Mouse (Mus musculus): ENCODE measurements around the gene Ubb. TPM values are rescaled to one million over a fixed set of nuclear protein-coding genes. Genes with fewer than 3 reads are reported as not detected.
A peak's percentile ranks its signal among the peaks of the same experiment; 100 is the strongest.

Ubb gene
- polyA plus RNA-seq, 1 experiment from 2014 or later: 3,283 TPM

DNA sequence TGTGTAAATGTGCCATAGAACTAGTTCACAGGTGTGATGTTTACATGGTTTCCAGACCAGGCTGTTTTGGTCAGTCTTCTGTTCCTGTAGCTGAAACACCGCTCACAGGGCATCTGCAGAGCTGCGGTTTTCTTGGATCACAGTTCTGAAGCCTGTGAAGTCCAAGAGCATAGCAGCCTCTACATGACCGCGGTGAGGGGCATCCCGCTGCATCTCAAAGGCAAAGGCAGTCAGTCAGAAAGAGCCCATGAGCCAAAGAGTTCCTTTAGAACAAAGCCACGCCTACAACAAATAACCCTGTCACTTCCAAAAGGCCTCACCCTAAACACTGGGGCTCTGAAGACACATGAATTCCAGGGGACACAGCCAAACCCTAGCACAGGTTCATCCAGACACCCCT, 37.7 kb upstream of the Ubb start:
- no peak for DNase-seq (ENCODE audit: low spot score)
- Histone ChIP-seq H3K9me3 (ENCODE audit: control insufficient read depth, low read length) (no peaks in the 10 kb centered on the region), H3K4me1 (replicated peaks; ENCODE audit: control insufficient read depth, insufficient read depth, low read length) (no peaks in the 10 kb centered on the region), H3K36me3 (ENCODE audit: control insufficient read depth, insufficient read depth, low read length) (no peaks in the 10 kb centered on the region), H3K4me2 (ENCODE audit: low read depth, low read length, severe bottlenecking) (no peak overlapping the region), H3K27ac (ENCODE audit: low read depth, low read length) (no peak overlapping the region), H3K4me3 (ENCODE audit: low read depth, low read length) (no peak overlapping the region), H3K9ac (ENCODE audit: low read length) (no peak overlapping the region), H3K27me3 (ENCODE audit: control insufficient read depth, insufficient read depth, low read length) (no peaks in the 10 kb centered on the region)
- 82% methylated on average over 6 of the region's 6 CpGs for WGBS
- no peak for ATAC-seq (replicated peaks; ENCODE audit: low FRiP score)

DNA sequence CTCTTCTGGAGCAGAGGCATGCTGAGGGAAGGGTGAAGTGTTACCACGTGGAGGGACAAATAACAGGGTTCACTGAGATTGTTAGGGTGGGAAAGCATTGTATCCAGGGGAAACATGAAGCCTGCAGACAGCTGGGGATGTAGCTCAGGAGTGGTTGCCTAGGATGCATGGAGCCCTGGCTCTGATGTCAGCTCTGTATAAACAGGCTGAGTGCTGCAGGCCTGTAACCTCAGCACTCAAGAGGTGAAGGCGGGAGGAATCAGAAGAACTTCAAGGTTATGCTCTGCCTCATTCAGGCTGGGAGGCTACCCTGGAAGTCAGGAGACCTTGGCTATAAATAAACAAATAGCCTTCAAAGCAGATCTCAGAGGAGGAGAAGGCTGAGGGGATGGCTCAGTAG, 32.0 kb upstream of the Ubb start:
- Histone ChIP-seq H3K4me3 (ENCODE audit: low read depth, low read length) (no peak overlapping the region), H3K36me3 (ENCODE audit: control insufficient read depth, insufficient read depth, low read length) (no peaks in the 10 kb centered on the region), H3K27me3 (ENCODE audit: control insufficient read depth, insufficient read depth, low read length) (no peaks in the 10 kb centered on the region), H3K4me2 (ENCODE audit: low read depth, low read length, severe bottlenecking) (no peak overlapping the region), H3K9me3 (ENCODE audit: control insufficient read depth, low read length) (no peaks in the 10 kb centered on the region), H3K4me1 (replicated peaks; ENCODE audit: control insufficient read depth, insufficient read depth, low read length) (no peaks in the 10 kb centered on the region), H3K9ac (ENCODE audit: low read length) (no peak overlapping the region), H3K27ac (ENCODE audit: low read depth, low read length) (no peak overlapping the region)
- ATAC-seq (replicated peaks; ENCODE audit: low FRiP score) (no peak), DNase-seq (ENCODE audit: low spot score) (peak; percentile 57)
- 40% methylated on average over 2 of the region's 2 CpGs for WGBS

DNA sequence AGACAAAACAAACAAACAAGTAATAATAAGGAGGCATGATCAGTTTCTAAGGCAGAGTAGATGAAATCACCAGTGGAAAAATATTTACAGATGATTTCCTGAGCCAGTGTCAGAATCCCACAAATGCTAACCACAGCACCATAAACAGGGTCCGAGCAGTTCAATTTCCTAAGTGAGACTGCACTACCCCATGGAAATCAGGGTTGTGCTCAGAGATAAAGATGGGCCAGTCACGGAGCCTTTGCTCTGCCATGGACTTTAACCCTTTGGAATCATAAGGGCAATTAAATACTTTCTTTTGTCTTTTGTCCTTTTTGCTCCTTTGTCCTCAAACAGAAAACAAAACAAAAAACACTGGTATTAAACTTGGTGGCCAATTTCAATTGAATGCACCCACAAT, 28.7 kb upstream of the Ubb start:
- Histone ChIP-seq H3K4me2 (ENCODE audit: low read depth, low read length, severe bottlenecking) (no peak overlapping the region), H3K4me1 (replicated peaks; ENCODE audit: control insufficient read depth, insufficient read depth, low read length) (no peaks in the 10 kb centered on the region), H3K27ac (ENCODE audit: low read depth, low read length) (no peak overlapping the region), H3K27me3 (ENCODE audit: control insufficient read depth, insufficient read depth, low read length) (no peaks in the 10 kb centered on the region), H3K9me3 (ENCODE audit: control insufficient read depth, low read length) (no peaks in the 10 kb centered on the region), H3K9ac (ENCODE audit: low read length) (no peak overlapping the region), H3K36me3 (ENCODE audit: control insufficient read depth, insufficient read depth, low read length) (no peaks in the 10 kb centered on the region; the same call in 1 of the 2 replicates), H3K4me3 (ENCODE audit: low read depth, low read length) (no peak overlapping the region)
- no peak for ATAC-seq (replicated peaks; ENCODE audit: low FRiP score)
- no peak for DNase-seq (ENCODE audit: low spot score)
- 75% methylated on average over 2 of the region's 2 CpGs for WGBS

DNA sequence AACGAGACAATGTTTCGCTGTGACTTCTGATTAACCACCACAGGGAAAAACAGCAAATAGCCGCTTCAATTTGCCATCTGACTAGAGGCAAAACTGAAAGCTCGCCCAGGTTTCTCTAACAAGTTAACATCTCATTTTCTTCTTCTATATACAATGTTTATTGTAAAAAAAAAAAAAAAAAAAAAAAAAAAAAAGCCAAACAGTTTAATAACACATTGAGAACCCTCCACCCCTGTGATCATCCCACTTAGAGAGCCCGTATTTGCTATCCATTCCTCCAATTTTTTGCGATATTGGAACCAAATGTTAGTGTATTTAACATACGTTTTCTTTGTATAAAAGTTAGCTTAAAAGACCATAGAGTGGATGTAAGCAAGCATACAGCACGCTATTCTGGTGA, 13.9 kb upstream of the Ubb start:
- DNase-seq (ENCODE audit: low spot score): no peak
- Histone ChIP-seq H3K27me3 (ENCODE audit: control insufficient read depth, insufficient read depth, low read length) (no peaks in the 10 kb centered on the region; the same call in 1 of the 2 replicates), H3K27ac (ENCODE audit: low read depth, low read length) (no peak overlapping the region), H3K4me1 (replicated peaks; ENCODE audit: control insufficient read depth, insufficient read depth, low read length) (no peaks in the 10 kb centered on the region), H3K36me3 (ENCODE audit: control insufficient read depth, insufficient read depth, low read length) (no peaks in the 10 kb centered on the region), H3K9ac (ENCODE audit: low read length) (no peak overlapping the region), H3K4me2 (ENCODE audit: low read depth, low read length, severe bottlenecking) (no peak overlapping the region; the same call in 1 of the 2 replicates), H3K9me3 (ENCODE audit: control insufficient read depth, low read length) (no peaks in the 10 kb centered on the region), H3K4me3 (ENCODE audit: low read depth, low read length) (no peak overlapping the region)
- ATAC-seq (replicated peaks; ENCODE audit: low FRiP score): no peak
- 84% methylated on average over 8 of the region's 8 CpGs for WGBS

DNA sequence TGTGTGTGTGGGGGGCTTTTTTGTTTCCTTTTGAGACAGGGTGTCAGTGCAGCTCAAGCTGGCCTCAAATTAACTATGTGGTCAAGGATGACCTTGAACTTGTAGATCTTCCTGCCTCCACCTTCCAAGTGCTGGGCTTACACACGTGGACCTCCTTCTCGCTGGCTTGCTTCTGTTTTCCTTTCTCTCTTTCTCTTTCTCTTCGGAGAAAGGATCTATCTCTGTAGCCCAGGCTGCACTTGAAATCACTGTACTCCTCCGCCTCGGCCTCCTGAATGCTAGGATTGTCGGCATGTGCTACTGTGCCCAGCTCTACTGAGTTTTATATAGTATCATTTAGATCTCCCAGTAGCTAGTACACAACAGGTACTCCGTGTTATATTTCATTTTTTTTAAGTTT, 13.4 kb upstream of the Ubb start:
- peak overlapping the region; percentile 87; the same call in 1 of the 2 replicates for H3K4me3 ChIP-seq (ENCODE audit: low read depth, low read length)
- DNase-seq (ENCODE audit: low spot score) (no peak), ATAC-seq (replicated peaks; ENCODE audit: low FRiP score) (no peak)
- H3K36me3 ChIP-seq (ENCODE audit: control insufficient read depth, insufficient read depth, low read length): no peaks in the 10 kb centered on the region
- WGBS: 31% methylated on average over 7 of the region's 7 CpGs
- no peaks in the 10 kb centered on the region; the same call in 1 of the 2 replicates for H3K27me3 ChIP-seq (ENCODE audit: control insufficient read depth, insufficient read depth, low read length)
- no peaks in the 10 kb centered on the region for H3K9me3 ChIP-seq (ENCODE audit: control insufficient read depth, low read length)
- H3K9ac ChIP-seq (ENCODE audit: low read length): peak overlapping the region; percentile 35; the same call in 1 of the 2 replicates
- no peak overlapping the region for H3K27ac ChIP-seq (ENCODE audit: low read depth, low read length)
- H3K4me1 ChIP-seq (replicated peaks; ENCODE audit: control insufficient read depth, insufficient read depth, low read length): no peaks in the 10 kb centered on the region
- peak overlapping the region; percentile 85; the same call in 1 of the 2 replicates for H3K4me2 ChIP-seq (ENCODE audit: low read depth, low read length, severe bottlenecking)

DNA sequence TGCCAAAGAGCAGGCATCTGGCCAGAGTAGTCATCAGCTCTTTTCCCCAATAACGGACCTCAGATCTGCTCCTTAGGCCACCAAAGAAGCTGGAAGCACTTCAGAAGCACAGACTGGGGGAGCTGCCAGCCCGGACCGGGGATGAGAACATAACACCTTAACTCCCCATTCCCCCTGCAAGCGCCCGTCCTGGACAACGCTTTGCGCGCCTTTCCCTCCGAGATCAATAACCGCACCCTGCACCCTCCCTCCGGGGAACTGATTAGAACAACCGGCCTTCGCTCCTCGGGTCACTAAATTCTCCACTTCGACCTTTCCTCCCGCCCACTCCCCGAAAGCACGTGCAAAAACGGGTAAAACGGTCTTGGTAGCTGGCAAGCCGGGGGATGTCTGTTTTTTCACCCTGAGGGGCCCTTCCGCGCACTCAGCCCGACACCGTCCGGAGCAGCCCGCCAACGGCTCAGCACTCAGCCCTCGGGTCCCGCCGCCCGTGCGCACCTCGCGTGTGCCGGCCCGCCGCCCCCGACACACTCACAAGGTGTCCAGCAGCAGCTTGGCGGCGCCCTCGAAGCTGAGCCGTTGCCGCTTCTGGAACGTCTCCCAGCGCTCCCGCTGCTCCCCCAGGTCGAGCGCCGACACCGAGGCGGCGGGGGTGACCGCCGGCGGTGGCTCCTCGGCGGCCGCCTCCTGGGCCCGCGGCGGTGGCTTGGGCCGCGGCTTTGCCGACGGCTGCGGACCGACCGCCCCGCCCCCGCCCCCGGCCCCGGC, 12.5 kb upstream of the Ubb start:
- peak overlapping the region; percentile 31 for H3K27ac ChIP-seq (ENCODE audit: low read depth, low read length)
- H3K27me3 ChIP-seq (ENCODE audit: control insufficient read depth, insufficient read depth, low read length): no peaks in the 10 kb centered on the region; the same call in 1 of the 2 replicates
- peak overlapping the region; percentile 97 for H3K9ac ChIP-seq (ENCODE audit: low read length)
- H3K36me3 ChIP-seq (ENCODE audit: control insufficient read depth, insufficient read depth, low read length): no peaks in the 10 kb centered on the region
- under 1% methylated on average over 61 of the region's 73 CpGs for WGBS
- H3K4me2 ChIP-seq (ENCODE audit: low read depth, low read length, severe bottlenecking): peak overlapping the region; percentile 85
- peak overlapping the region; percentile 87 for H3K4me3 ChIP-seq (ENCODE audit: low read depth, low read length)
- H3K4me1 ChIP-seq (replicated peaks; ENCODE audit: control insufficient read depth, insufficient read depth, low read length): no peaks in the 10 kb centered on the region
- ATAC-seq (replicated peaks; ENCODE audit: low FRiP score) (peak; percentile 83), DNase-seq (ENCODE audit: low spot score) (peak; percentile 82)
- no peaks in the 10 kb centered on the region for H3K9me3 ChIP-seq (ENCODE audit: control insufficient read depth, low read length)

DNA sequence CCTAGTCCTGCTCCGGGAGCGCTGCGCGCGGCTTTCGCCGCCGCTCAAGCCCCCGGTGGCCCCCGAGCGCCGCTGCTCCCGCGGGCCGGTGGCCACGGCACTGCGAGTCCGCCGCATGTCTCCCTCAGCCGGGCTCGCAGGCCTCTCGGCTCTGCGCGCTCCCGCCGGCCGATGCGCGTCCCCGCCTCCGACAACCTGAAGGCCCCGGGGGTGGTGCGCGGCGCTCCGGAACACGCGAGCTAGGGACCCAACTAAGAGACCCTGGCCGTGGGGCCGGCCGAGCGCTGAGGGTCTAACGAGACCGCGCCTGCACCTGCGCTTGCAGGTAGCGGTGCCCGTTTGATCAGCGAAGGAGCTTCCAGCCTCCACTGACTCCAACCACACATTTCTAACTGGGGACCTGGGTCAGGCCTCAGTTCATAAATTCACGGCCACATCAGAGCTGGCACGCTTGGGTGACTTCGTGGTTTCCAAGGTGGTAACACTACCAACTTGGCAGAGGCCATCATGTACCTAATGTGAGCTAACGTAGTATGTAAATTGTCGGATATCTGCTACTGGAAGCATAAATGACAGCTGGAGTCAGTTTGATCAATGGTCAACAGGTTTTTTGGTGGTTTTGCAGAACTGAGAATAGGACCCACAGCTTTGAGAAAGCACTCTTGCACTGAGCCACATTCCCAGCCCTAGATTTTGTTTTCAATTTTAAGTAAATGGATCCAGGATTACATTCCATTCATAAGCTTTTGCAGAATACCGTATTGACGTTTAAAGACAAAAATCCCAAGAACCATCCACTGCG, 11.7 kb upstream of the Ubb start, which contains the start of gene Cenpv:
TSS of gene Cenpv (minus strand) at position 173 of the 802 bp plus-strand sequence.
- H3K36me3 ChIP-seq (ENCODE audit: control insufficient read depth, insufficient read depth, low read length): no peaks in the 10 kb centered on the region
- WGBS: 8% methylated on average over 49 of the region's 57 CpGs
- no peaks in the 10 kb centered on the region for H3K4me1 ChIP-seq (replicated peaks; ENCODE audit: control insufficient read depth, insufficient read depth, low read length)
- peak within 1 kb of the TSS; percentile 31 for H3K27ac ChIP-seq (ENCODE audit: low read depth, low read length)
- ATAC-seq (replicated peaks; ENCODE audit: low FRiP score) (peak; percentile 71), DNase-seq (ENCODE audit: low spot score) (peak; percentile 87)
- H3K9ac ChIP-seq (ENCODE audit: low read length): peak within 1 kb of the TSS; percentile 97
- peak within 1 kb of the TSS; percentile 87 for H3K4me3 ChIP-seq (ENCODE audit: low read depth, low read length)
- no peaks in the 10 kb centered on the region for H3K9me3 ChIP-seq (ENCODE audit: control insufficient read depth, low read length)
- H3K4me2 ChIP-seq (ENCODE audit: low read depth, low read length, severe bottlenecking): peak within 1 kb of the TSS; percentile 85
- no peaks in the 10 kb centered on the region; the same call in 1 of the 2 replicates for H3K27me3 ChIP-seq (ENCODE audit: control insufficient read depth, insufficient read depth, low read length)

DNA sequence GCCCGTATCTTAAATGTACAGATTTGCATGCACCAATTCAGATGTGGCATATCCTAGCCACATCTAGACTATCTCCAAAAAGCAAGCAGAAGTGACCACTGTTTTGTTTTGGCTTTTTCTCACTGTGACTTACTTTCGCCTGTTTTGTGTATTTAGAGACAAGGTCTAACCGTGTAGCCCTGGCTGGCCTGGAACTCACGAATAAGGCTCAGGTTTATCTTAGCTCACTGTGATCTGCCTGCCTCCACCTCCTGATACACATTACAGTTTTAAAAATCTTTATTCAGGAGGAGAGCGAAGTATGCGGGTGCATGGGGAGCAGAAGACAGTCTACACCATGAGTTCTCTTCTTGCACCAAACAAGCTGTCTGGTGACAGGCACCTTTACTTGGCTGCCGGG, 10.8 kb upstream of the Ubb start:
- Histone ChIP-seq H3K4me1 (replicated peaks; ENCODE audit: control insufficient read depth, insufficient read depth, low read length) (no peaks in the 10 kb centered on the region), H3K36me3 (ENCODE audit: control insufficient read depth, insufficient read depth, low read length) (no peaks in the 10 kb centered on the region), H3K9ac (ENCODE audit: low read length) (no peak overlapping the region), H3K27me3 (ENCODE audit: control insufficient read depth, insufficient read depth, low read length) (no peaks in the 10 kb centered on the region; the same call in 1 of the 2 replicates), H3K9me3 (ENCODE audit: control insufficient read depth, low read length) (no peaks in the 10 kb centered on the region), H3K4me3 (ENCODE audit: low read depth, low read length) (no peak overlapping the region), H3K27ac (ENCODE audit: low read depth, low read length) (no peak overlapping the region), H3K4me2 (ENCODE audit: low read depth, low read length, severe bottlenecking) (no peak overlapping the region)
- DNase-seq (ENCODE audit: low spot score): no peak
- WGBS: 82% methylated on average over 7 of the region's 7 CpGs
- no peak for ATAC-seq (replicated peaks; ENCODE audit: low FRiP score)

Data from forebrain, embryonic 11.5 days (tissue).